Mouse (Mus musculus) macrophage (primary cell): ENCODE results near the gene Arl4c. TPM values are rescaled to one million over a fixed set of nuclear protein-coding genes. Genes with fewer than 3 reads are reported as not detected.
"Not testable (repeated sequence)": the region's sequence is repeated elsewhere in the genome, so short reads cannot be mapped to it uniquely, and the experiment has no call there.

ENCODE experiments used
- H3K27ac ChIP-seq: fragments of 350-480 bp; formaldehyde crosslinking; 2 replicates; pipeline ENCODE4 v1.9.0; 2021
- H3K36me3 ChIP-seq: fragments of 350-480 bp; formaldehyde crosslinking; 2 replicates; pipeline ENCODE4 v1.9.0; 2021; ENCODE audit errors: inconsistent target
- H3K4me3 ChIP-seq: fragments of 350-480 bp; formaldehyde crosslinking; 2 replicates; pipeline ENCODE4 v1.9.0; 2021; ENCODE audit errors: inconsistent target
- H3K79me2 ChIP-seq: fragments of 350-480 bp; formaldehyde crosslinking; 2 replicates; pipeline ENCODE4 v1.9.0; 2021; ENCODE audit errors: inconsistent target
- WGBS: methylation state at CpG from one replicate; pipeline ENCODE4 v1.1.7; 2026; ENCODE audit warnings: inconsistent platforms; ENCODE audit not compliant: missing documents; 5-methylcytosine and 5-hydroxymethylcytosine counted together
- polyA plus RNA-seq: library from polyadenylated mRNA; stranded (reverse); fragments of 250-400 nt; gene quantifications from 3 replicates; pipeline ENCODE4 v1.2.4, GENCODE M21; 2018; ENCODE audit warnings: inconsistent platforms

Arl4c gene
- polyA plus RNA-seq, 1 experiment from 2014 or later = 76.1 TPM

DNA sequence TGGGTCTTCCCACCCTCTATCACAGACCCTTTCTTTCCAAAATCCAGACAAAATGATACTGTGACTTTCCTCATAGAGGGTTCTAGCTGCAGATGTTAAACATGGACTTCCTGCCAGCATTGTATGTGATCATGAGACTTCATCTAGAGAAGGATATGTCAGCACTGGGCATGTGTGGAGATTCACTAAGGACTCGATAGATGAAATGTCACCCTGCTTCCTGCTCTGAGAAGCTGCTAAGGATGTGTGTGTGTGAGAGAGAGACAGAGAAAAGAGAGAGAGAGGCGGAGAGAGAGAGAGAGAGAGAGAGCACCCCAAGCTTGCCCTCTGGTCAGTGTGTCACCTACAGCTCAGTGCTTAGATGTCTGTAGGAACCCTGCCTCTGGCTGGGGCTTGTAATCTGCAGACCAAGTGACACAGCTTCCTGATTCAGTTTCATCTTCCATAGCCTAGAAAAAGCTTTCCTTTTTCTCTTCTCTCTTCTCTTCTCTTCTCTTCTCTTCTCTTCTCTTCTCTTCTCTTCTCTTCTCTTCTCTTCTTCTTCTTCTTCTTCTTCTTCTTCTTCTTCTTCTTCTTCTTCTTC is 65.4 kb downstream of the Arl4c start:
- not testable (repeated sequence) for H3K36me3 ChIP-seq, H3K79me2 ChIP-seq, H3K4me3 ChIP-seq
- WGBS = 40% methylated on average over 1 of the region's 2 CpGs
- peak overlapping the region; percentile 33; the same call in 1 of the 2 replicates for H3K27ac ChIP-seq

DNA sequence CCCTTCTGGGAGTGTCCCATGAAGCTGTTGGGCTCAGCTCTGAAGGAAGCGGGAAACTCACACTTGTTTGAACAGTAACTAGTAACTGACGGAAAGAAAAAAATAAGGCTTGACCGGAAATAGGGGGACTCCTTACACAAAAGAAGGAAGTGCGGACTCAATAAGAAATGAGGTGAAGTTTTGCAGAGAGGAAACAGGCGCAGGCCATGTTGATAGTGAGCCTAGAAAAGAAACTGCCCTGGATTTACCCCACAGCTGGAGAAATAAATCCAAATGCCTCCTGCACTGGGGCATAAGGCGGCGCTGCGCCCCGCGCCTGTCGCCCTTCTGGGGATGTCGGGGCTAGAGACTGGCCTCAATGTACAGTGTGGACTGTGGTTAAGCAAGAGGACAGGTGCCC is 66.4 kb downstream of the Arl4c start:
- Histone ChIP-seq H3K36me3 (no peaks in the 10 kb centered on the region), H3K4me3 (no peak overlapping the region)

DNA sequence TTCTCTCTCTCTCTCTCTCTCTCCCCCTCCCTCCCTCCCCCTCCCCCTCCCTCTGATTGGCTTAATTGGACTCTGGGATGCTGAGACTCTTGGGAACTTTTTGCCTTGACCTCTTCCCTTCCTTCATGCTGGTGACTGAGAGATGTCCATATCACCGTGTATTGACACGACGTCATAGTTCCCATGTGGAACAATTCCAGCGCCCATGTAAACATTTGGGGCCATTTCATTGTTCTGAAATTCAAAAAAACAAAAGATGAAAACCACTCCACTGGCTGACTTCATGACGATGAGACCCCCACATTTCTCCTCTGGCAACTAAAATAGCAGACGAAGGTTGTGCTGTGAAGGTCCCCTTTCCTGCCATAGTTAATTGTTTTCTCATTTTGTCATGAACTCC is 69.2 kb downstream of the Arl4c start:
- 96% methylated on average over 6 of the region's 6 CpGs for WGBS
- Histone ChIP-seq H3K4me3 (no peak overlapping the region), H3K36me3 (no peaks in the 10 kb centered on the region), H3K79me2 (no peaks in the 10 kb centered on the region), H3K27ac (no peak overlapping the region)

More for the DNA sequence above, 66.4 kb downstream of the Arl4c start:
- H3K27ac ChIP-seq = peak overlapping the region; percentile 33
- WGBS = 9% methylated on average over 12 of the region's 12 CpGs
- no peaks in the 10 kb centered on the region for H3K79me2 ChIP-seq

DNA sequence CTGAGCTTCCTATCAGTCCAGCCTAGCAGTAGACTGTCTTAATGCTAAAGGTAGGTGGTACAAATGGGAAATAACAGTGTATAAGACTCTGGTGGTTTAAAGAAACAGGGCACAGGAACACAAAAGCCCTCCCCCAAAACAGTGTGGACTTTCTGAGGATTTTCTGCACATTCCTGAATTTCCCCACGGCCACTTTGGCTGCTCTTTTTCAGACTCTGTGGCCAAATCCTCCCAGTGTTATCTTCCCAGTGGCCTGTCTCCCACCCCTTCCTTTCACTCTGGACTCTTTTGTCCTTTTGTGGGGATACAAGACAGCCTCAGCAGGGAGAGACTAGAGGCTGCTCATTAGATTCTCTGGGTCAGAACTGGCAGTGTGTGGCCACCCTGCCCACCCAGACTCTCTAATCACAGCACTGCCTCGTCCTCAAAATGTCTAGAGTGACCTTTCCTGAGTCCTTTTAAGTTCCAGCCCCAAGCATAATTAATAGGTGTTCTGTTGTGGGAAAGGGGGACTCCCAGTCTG is 72.0 kb downstream of the Arl4c start:
- H3K4me3 ChIP-seq = no peak overlapping the region
- 86% methylated on average over 2 of the region's 2 CpGs for WGBS
- H3K79me2 ChIP-seq = no peaks in the 10 kb centered on the region
- no peak overlapping the region for H3K27ac ChIP-seq
- H3K36me3 ChIP-seq = no peaks in the 10 kb centered on the region

DNA sequence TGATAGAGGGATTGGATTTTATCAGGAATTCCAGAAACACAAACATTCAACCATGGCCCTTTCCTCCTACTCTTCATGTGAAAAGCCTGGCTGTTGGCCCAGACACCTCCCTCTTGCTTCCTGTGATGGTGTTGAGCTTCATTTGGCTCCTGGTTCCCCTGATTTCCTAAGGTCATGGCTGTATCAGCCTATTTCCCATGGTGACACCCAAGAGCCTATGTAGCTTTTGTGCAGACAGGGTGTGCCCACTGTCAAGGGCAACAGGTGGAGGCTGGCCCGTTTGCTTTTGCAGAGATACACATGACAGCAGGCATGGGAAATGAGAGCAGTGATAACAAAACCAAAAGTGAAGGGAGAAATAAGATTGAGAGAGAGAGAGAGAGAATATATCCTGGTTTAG is 76.8 kb downstream of the Arl4c start:
- 71% methylated on average over 1 of the region's 1 CpGs for WGBS
- Histone ChIP-seq H3K27ac (no peak overlapping the region), H3K79me2 (no peaks in the 10 kb centered on the region), H3K36me3 (no peaks in the 10 kb centered on the region), H3K4me3 (no peak overlapping the region)

DNA sequence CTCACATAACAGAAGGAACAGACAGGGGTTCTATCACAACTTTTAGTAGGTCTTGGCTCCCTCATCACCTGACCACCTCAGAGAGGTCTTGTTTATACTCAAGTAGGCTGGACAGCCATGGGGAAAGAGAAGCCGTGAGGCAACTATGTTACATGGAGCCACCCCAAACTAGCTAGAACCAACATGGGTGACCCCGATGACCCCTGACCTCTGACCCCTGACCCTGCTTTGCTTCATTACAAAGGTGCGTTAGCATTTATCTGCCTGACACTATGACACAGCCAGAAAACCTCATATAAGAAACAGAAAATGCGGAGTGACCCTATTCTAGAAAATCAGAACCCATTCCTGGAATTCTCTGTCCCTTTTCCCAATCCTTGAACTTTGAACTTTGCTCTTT is 77.6 kb downstream of the Arl4c start:
- Histone ChIP-seq H3K4me3 (no peak overlapping the region), H3K27ac (no peak overlapping the region), H3K79me2 (no peaks in the 10 kb centered on the region), H3K36me3 (no peaks in the 10 kb centered on the region)
- 98% methylated on average over 4 of the region's 4 CpGs for WGBS

DNA sequence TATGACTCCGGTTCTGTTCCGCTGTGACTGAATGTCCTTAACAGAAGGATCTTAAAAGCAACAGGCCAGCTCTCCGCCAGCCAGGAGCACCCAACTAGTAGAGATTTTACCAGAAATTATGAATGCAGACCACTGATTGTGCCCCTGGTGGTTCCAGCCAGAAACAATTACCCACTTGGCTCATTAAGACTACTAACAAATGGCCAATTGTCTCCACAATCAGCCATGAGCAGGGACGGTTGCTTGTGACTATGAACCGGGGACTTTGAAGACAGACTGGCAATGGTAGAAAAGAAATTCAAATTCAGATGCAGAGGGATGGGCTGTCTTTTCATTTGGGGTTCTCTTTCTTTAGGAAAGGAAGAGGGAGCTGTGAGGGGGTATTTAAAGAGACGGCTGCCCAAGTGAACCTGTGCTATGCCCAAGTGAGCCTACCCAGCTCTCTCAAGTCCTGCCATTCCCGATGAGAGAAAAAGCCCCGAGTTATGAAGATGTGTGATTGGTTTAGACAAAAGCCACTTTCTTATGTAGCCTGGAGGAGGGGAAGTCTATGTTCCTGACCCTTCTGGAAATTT is 78.4 kb downstream of the Arl4c start:
- Histone ChIP-seq H3K79me2 (no peaks in the 10 kb centered on the region), H3K4me3 (no peak overlapping the region), H3K36me3 (no peaks in the 10 kb centered on the region), H3K27ac (no peak overlapping the region)
- WGBS = 90% methylated on average over 8 of the region's 8 CpGs

Other genes with a start within 250 kb of the Arl4c start
- 0.17 to 0.66 TPM (median 0.42 TPM) in 3 replicates for gene Glrp1, start 192.2 kb downstream of the Arl4c start, polyA plus RNA-seq